Mouse (Mus musculus): ENCODE measurements at regions not wholly inside any gene's neighbourhood (a gene's known extent, or its start where the extent isn't known, plus 50 kb on each side); places are given as distances from the start of the nearest gene placed in this dataset.

DNA sequence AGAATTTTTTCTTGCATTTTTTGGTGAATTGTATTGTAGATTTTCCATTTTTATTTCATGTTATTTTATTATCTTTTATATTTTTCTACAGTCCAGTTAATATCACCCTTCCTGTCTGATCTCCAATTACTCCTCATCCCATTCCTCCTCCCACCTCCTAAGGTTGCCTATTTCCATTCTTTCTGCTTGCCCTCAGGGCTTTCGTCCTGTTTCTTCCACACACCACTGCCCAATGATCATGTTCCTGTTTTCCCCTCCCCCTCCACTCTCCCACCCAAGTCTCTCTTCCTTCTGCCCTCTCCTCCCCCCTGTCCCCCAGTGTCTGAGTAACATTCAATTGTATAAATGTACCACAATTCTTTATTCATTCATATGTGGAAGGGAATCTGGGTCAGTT lies 573.6 kb upstream of the Ptprd start:
- H3K4me1 ChIP-seq (ENCODE audit: control insufficient read depth, insufficient read depth, low read length), result no peaks in the 10 kb centered on the region
- no peak for ATAC-seq (ENCODE audit: low read depth)
- 23% methylated on average over 1 of the region's 1 CpGs for WGBS

DNA sequence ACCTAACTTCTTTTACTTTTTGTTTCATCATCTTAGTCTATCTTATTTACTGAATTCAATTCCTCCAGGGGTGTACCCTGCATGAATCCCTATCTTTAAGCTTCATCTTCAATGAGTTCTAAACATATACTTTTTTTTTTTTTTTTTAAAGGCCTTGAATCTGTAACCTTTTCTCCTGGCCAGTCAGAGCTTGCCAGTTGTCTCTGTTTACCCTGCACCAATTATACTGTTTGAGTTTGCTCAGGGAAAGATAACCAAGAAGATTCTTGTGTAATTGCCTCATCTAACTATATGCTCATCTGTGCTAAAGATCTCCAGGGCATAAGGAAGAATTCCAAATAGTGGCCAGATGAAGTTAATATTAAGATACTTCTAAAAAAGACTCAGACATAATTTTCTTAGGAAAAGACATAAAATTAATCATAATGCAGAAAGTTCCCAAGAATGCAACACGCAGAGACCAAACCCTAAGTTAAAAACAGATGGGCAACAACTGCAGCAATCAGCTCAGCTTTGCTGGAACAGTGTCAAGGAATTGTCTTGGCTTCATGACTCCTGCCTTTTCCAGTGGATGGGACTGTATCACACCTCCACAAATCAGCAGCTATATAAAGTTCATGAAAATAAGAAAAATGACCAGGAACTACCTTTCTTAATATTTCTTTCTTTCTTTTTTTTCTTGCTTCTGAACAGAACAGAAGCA lies 573.1 kb upstream of the Ptprd start:
- Histone ChIP-seq H3K27me3 (replicated peaks; ENCODE audit: control insufficient read depth, insufficient read depth, low read length) (no peaks in the 10 kb centered on the region), H3K4me2 (ENCODE audit: low read depth, low read length) (no peak overlapping the region), H3K4me1 (ENCODE audit: control insufficient read depth, insufficient read depth, low read length) (no peaks in the 10 kb centered on the region), H3K9me3 (ENCODE audit: control insufficient read depth, low read length) (no peaks in the 10 kb centered on the region), H3K36me3 (ENCODE audit: control insufficient read depth, insufficient read depth, low read length) (no peaks in the 10 kb centered on the region), H3K9ac (ENCODE audit: low read depth, low read length) (no peak overlapping the region), H3K4me3 (ENCODE audit: low read depth, low read length) (no peak overlapping the region), H3K27ac (replicated peaks; ENCODE audit: low read depth, low read length) (no peak overlapping the region; the same call in 1 of the 2 replicates)
- no peak; the same call in 1 of the 2 replicates for ATAC-seq (ENCODE audit: low read depth)
- DNase-seq (ENCODE audit: low spot score), result peak; percentile 72
- WGBS, result 31% methylated on average over 1 of the region's 1 CpGs

More for the DNA sequence above, 573.6 kb upstream of the Ptprd start:
- H3K9ac ChIP-seq (ENCODE audit: low read depth, low read length), result no peak overlapping the region
- peak; percentile 20 for DNase-seq (ENCODE audit: low spot score)
- H3K4me3 ChIP-seq (ENCODE audit: low read depth, low read length), result no peak overlapping the region
- H3K9me3 ChIP-seq (ENCODE audit: control insufficient read depth, low read length), result no peaks in the 10 kb centered on the region
- no peaks in the 10 kb centered on the region for H3K27me3 ChIP-seq (replicated peaks; ENCODE audit: control insufficient read depth, insufficient read depth, low read length)
- H3K36me3 ChIP-seq (ENCODE audit: control insufficient read depth, insufficient read depth, low read length), result no peaks in the 10 kb centered on the region
- no peak overlapping the region for H3K4me2 ChIP-seq (ENCODE audit: low read depth, low read length)
- no peak overlapping the region for H3K27ac ChIP-seq (replicated peaks; ENCODE audit: low read depth, low read length)

DNA sequence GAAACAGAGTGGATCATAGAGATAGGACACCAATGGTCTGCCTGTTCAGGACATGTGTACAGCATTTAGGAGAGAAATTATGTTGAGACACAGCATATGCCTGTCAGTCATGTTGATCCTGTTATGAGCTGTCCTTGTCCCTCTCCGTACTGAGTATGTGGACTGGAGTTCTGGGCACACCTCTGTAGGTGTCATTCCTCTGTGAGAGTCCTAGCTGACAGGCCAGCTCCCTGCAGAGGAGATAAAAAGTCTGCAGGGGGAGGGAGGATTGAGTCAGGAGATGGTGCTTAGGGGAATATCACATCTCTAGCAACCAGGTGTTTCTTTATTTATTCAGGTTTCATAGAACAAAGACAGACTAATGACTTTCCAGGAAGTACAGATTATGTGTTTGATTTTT lies 572.3 kb upstream of the Ptprd start:
- H3K9me3 ChIP-seq (ENCODE audit: control insufficient read depth, low read length), result no peaks in the 10 kb centered on the region
- WGBS, result 29% methylated on average over 1 of the region's 1 CpGs

DNA sequence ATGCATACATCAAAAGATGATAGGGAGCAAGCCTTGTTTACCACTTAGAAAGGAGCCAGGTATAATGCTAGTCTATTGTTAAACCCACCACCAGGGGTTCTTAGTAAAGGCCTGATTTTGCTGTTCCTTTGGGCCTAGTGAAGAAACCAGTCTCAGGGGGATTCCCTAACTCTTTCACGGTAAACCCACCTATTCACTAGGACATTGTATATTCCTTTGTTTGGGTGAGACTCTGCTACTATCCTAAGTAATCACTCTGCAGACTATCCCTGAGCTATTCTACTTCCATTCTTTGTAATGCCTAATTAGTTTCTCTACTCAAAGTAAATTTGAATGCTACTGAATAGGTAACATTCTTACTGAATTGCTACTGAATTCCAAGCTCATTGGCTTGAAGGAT lies 571.0 kb upstream of the Ptprd start:
- no peak overlapping the region for H3K4me2 ChIP-seq (ENCODE audit: low read depth, low read length)
- no peaks in the 10 kb centered on the region for H3K4me1 ChIP-seq (ENCODE audit: control insufficient read depth, insufficient read depth, low read length)
- H3K9ac ChIP-seq (ENCODE audit: low read depth, low read length), result no peak overlapping the region
- ATAC-seq (ENCODE audit: low read depth) (no peak), DNase-seq (ENCODE audit: low spot score) (no peak)
- no peak overlapping the region for H3K27ac ChIP-seq (replicated peaks; ENCODE audit: low read depth, low read length)
- no peaks in the 10 kb centered on the region for H3K27me3 ChIP-seq (replicated peaks; ENCODE audit: control insufficient read depth, insufficient read depth, low read length)
- H3K9me3 ChIP-seq (ENCODE audit: control insufficient read depth, low read length), result no peaks in the 10 kb centered on the region
- 67% methylated on average over 1 of the region's 1 CpGs for WGBS
- no peak overlapping the region for H3K4me3 ChIP-seq (ENCODE audit: low read depth, low read length)
- no peaks in the 10 kb centered on the region for H3K36me3 ChIP-seq (ENCODE audit: control insufficient read depth, insufficient read depth, low read length)

More for the DNA sequence above, 572.3 kb upstream of the Ptprd start:
- ATAC-seq (ENCODE audit: low read depth), result peak; percentile 70; the same call in 1 of the 2 replicates
- H3K27ac ChIP-seq (replicated peaks; ENCODE audit: low read depth, low read length), result no peak overlapping the region
- no peaks in the 10 kb centered on the region for H3K36me3 ChIP-seq (ENCODE audit: control insufficient read depth, insufficient read depth, low read length)
- H3K9ac ChIP-seq (ENCODE audit: low read depth, low read length), result no peak overlapping the region
- H3K27me3 ChIP-seq (replicated peaks; ENCODE audit: control insufficient read depth, insufficient read depth, low read length), result no peaks in the 10 kb centered on the region
- peak; percentile 1 for DNase-seq (ENCODE audit: low spot score)
- no peaks in the 10 kb centered on the region for H3K4me1 ChIP-seq (ENCODE audit: control insufficient read depth, insufficient read depth, low read length)
- H3K4me2 ChIP-seq (ENCODE audit: low read depth, low read length), result no peak overlapping the region
- H3K4me3 ChIP-seq (ENCODE audit: low read depth, low read length), result no peak overlapping the region

DNA sequence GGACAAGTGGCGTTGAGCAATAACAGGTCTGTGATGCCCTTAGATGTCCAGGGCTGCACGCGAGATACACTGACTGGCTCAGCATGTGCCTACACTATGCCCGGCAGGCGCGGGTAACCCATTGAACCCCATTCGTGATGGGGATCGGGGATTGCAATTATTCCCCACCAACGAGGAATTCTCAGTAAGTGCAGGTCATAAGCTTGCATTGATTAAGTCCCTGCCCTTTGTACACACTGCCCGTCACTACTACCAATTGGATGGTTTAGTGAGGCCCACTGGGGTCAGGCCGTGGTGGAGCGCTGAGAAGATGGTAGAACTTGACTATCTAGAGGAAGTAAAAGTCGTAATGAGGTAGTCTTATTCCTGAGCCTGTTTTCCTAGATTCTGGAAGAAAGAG lies 562.1 kb upstream of the Ptprd start:
- no peaks in the 10 kb centered on the region for H3K36me3 ChIP-seq (ENCODE audit: control insufficient read depth, insufficient read depth, low read length)
- no peaks in the 10 kb centered on the region for H3K9me3 ChIP-seq (ENCODE audit: control insufficient read depth, low read length)
- H3K27ac ChIP-seq (replicated peaks; ENCODE audit: low read depth, low read length), result no peak overlapping the region
- DNase-seq (ENCODE audit: low spot score), result no peak
- H3K27me3 ChIP-seq (replicated peaks; ENCODE audit: control insufficient read depth, insufficient read depth, low read length), result no peaks in the 10 kb centered on the region
- no peak overlapping the region for H3K4me3 ChIP-seq (ENCODE audit: low read depth, low read length)
- 91% methylated on average over 12 of the region's 13 CpGs for whole genome bisulfite sequencing
- ATAC-seq (ENCODE audit: low read depth), result no peak
- H3K4me2 ChIP-seq (ENCODE audit: low read depth, low read length), result no peak overlapping the region
- H3K4me1 ChIP-seq (ENCODE audit: control insufficient read depth, insufficient read depth, low read length), result no peaks in the 10 kb centered on the region
- no peak overlapping the region for H3K9ac ChIP-seq (ENCODE audit: low read depth, low read length)

DNA sequence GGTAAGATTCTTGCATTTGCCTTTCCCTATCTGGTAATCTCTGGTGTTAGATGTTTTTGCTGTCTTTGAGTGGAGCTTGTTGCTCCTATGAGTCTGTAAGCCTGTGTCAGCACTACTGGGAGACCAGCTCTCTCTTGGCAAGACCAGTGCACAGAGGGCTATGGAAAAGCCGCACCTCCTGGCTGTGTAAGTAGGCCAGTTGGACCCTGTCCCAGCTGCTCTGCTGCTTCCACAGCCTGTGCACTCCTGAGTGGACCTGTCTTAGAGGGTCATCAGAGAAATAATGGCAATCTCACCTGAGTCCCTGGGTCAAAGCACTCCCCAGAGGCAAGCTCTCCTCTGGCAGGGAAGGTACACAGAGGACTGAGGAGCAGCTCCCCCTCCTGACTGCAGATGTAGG lies 524.3 kb upstream of the Ptprd start:
- no peak for ATAC-seq (ENCODE audit: low read depth)
- WGBS, result 90% methylated on average over 1 of the region's 1 CpGs

More for the DNA sequence above, 524.3 kb upstream of the Ptprd start:
- H3K4me1 ChIP-seq (ENCODE audit: control insufficient read depth, insufficient read depth, low read length), result no peaks in the 10 kb centered on the region
- no peaks in the 10 kb centered on the region for H3K36me3 ChIP-seq (ENCODE audit: control insufficient read depth, insufficient read depth, low read length)
- DNase-seq (ENCODE audit: low spot score), result no peak
- H3K27me3 ChIP-seq (replicated peaks; ENCODE audit: control insufficient read depth, insufficient read depth, low read length), result no peaks in the 10 kb centered on the region
- H3K4me2 ChIP-seq (ENCODE audit: low read depth, low read length), result no peak overlapping the region
- no peak overlapping the region for H3K27ac ChIP-seq (replicated peaks; ENCODE audit: low read depth, low read length)
- no peaks in the 10 kb centered on the region for H3K9me3 ChIP-seq (ENCODE audit: control insufficient read depth, low read length)
- no peak overlapping the region for H3K4me3 ChIP-seq (ENCODE audit: low read depth, low read length)
- no peak overlapping the region for H3K9ac ChIP-seq (ENCODE audit: low read depth, low read length)

All from embryonic facial prominence, embryonic 14.5 days (tissue).